Mouse (Mus musculus): ENCODE data around the gene Nck2. TPM values are rescaled to one million over a fixed set of nuclear protein-coding genes. Genes with fewer than 3 reads are reported as not detected.

The Nck2 gene
- polyA plus RNA-seq, 1 experiment from 2014 or later: 43.0 TPM

DNA sequence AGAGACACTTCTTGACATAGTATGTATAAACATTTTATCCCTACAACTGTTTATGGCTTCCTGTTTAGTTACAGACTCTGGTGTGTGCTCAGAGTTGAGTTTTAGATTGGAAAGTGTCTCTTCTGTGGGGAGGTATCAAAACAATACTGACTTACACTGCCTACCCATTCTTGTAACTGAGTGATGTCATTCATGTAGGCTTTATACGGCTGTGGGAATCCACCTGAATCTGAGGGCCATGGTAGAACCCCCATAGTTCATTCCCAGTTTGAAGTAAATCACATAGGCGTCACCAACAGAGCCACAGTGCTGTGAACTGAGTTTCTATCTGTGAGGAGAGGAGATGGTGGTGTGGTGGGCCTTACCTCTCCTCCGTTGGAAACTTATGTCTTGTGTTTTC lies 92.6 kb downstream of the Nck2 start:
- Histone ChIP-seq H3K27ac (no peak overlapping the region), H3K4me2 (ENCODE audit: low read length) (no peak overlapping the region), H3K27me3 (ENCODE audit: insufficient read depth, low read length) (no peaks in the 10 kb centered on the region), H3K9me3 (replicated peaks; ENCODE audit: low read length) (no peaks in the 10 kb centered on the region), H3K4me1 (replicated peaks; ENCODE audit: insufficient read depth, low read length) (peaks cover 2% of the 10 kb centered on the region; the same call in 1 of the 2 replicates), H3K4me3 (replicated peaks; ENCODE audit: low read depth, low read length) (no peak overlapping the region), H3K36me3 (ENCODE audit: insufficient read depth, low read length) (no peaks in the 10 kb centered on the region), H3K9ac (ENCODE audit: low read depth, low read length) (no peak overlapping the region)
- TF ChIP-seq CTCF (IDR thresholded peaks at IDR 0.05; ENCODE audit: low read depth): no peak
- 77% methylated on average over 3 of the region's 3 CpGs for WGBS
- ATAC-seq (replicated peaks; ENCODE audit: low FRiP score, low read depth): no peak
- DNase-seq (ENCODE audit: low spot score): no peak

DNA sequence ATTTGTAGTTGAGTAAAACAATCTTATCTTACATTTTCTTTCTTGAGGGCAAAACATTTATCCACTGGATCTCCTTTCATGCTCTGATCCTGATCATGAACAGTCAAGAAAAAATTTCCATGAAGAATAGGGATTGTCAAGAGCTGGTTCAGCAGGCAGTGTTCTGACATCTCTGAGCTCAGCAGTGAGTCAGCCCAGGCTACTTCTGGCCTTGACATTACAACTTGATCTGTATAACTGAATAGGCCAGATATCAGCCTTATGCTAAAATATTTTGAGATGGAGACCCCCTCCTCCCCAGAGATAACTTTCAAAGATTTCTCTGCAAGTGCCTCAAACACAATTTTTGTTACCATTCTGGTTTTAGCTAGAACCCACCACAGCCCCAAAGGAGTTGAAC lies 93.1 kb downstream of the Nck2 start:
- H3K9ac ChIP-seq (ENCODE audit: low read depth, low read length): no peak overlapping the region
- DNase-seq (ENCODE audit: low spot score) (no peak), ATAC-seq (replicated peaks; ENCODE audit: low FRiP score, low read depth) (no peak)
- H3K9me3 ChIP-seq (replicated peaks; ENCODE audit: low read length): no peaks in the 10 kb centered on the region
- no peaks in the 10 kb centered on the region for H3K27me3 ChIP-seq (ENCODE audit: insufficient read depth, low read length)
- H3K36me3 ChIP-seq (ENCODE audit: insufficient read depth, low read length): no peaks in the 10 kb centered on the region
- TF ChIP-seq CTCF (IDR thresholded peaks at IDR 0.05; ENCODE audit: low read depth): no peak
- no peaks in the 10 kb centered on the region for H3K4me1 ChIP-seq (replicated peaks; ENCODE audit: insufficient read depth, low read length)
- H3K27ac ChIP-seq: no peak overlapping the region
- no peak overlapping the region for H3K4me2 ChIP-seq (ENCODE audit: low read length)
- H3K4me3 ChIP-seq (replicated peaks; ENCODE audit: low read depth, low read length): no peak overlapping the region

DNA sequence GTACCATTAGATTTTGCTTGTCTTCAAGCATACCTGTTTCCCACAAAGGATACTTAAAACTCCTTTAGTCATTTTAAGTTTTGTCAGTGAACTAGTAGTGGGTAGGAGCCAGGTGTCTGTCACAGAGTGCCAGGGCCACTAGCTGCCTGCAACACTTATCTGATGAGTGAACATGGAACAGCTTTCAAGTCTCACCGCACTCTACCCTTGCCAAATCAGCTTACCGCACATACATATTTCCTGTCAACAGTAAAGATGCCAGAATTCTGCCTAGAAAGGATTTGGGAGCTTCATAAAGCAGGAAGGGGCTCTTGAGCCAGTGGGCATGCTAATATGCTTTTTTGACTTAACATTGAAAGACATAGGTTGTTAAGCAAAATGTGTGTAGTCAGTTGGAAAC lies 94.3 kb downstream of the Nck2 start:
- Histone ChIP-seq H3K4me1 (replicated peaks; ENCODE audit: insufficient read depth, low read length) (no peaks in the 10 kb centered on the region), H3K4me2 (ENCODE audit: low read length) (no peak overlapping the region), H3K9me3 (replicated peaks; ENCODE audit: low read length) (no peaks in the 10 kb centered on the region), H3K9ac (ENCODE audit: low read depth, low read length) (no peak overlapping the region), H3K27ac (no peak overlapping the region), H3K36me3 (ENCODE audit: insufficient read depth, low read length) (no peaks in the 10 kb centered on the region), H3K27me3 (ENCODE audit: insufficient read depth, low read length) (no peaks in the 10 kb centered on the region), H3K4me3 (replicated peaks; ENCODE audit: low read depth, low read length) (no peak overlapping the region)
- no peak for ATAC-seq (replicated peaks; ENCODE audit: low FRiP score, low read depth)
- no peak for TF ChIP-seq CTCF (IDR thresholded peaks at IDR 0.05; ENCODE audit: low read depth)
- WGBS: 67% methylated on average over 2 of the region's 2 CpGs
- no peak for DNase-seq (ENCODE audit: low spot score)

DNA sequence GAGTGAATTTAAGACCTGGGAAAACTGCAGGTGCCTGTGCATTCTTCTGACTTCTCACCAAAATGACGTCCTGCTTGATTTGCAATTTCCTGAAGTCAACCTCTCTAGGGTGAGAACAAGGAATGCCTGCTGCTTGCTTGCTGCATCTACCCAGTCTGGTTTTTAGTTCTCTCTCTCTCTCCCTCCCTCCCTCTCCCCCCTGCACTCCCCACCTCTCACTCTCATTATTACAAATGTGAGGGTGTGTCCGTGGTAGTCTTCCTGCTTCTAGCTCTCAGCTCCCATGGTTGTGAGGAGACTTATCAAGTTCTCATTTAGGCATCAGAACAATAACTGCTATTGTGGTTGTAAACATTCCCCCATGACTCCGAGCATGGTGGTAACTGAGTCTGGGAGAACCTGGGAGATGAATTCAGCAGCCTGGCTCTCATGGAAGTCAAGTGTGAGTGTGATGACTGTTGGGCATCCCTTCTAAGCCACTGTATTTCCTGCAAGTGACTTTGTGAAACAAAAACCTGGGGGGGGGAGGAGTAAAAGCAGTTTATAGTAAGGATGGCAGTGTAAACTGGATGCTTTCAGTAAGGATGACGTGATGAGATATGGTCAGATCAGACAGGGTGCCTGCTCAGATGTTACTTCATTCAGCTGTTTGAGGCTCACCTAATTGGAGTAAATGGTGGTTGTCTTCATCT lies 95.5 kb downstream of the Nck2 start:
- WGBS: 64% methylated on average over 4 of the region's 4 CpGs
- Histone ChIP-seq H3K4me1 (replicated peaks; ENCODE audit: insufficient read depth, low read length) (no peaks in the 10 kb centered on the region), H3K27ac (no peak overlapping the region), H3K9me3 (replicated peaks; ENCODE audit: low read length) (no peaks in the 10 kb centered on the region), H3K27me3 (ENCODE audit: insufficient read depth, low read length) (no peaks in the 10 kb centered on the region), H3K4me3 (replicated peaks; ENCODE audit: low read depth, low read length) (no peak overlapping the region), H3K9ac (ENCODE audit: low read depth, low read length) (no peak overlapping the region), H3K4me2 (ENCODE audit: low read length) (no peak overlapping the region), H3K36me3 (ENCODE audit: insufficient read depth, low read length) (no peaks in the 10 kb centered on the region)
- no peak for TF ChIP-seq CTCF (IDR thresholded peaks at IDR 0.05; ENCODE audit: low read depth)
- no peak for DNase-seq (ENCODE audit: low spot score)
- ATAC-seq (replicated peaks; ENCODE audit: low FRiP score, low read depth): no peak

DNA sequence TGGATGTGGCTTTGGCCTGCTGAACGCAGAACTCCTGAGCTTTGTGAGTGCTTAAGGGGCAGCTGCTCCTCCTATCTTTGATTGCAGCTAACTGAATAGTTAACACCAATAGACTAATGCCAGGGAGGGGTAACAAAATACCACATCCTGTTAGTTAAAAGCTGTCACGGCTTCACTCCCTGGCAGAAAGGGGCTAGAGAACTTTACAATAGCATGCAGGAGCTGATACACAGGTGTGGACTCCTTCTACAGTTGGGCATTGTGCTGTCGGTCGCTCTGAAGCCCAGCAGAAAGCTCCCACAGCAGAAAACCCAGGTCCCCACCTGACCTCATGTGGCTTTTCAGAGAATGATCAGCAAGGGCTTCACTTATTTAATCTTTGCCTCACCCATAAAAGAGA lies 98.0 kb downstream of the Nck2 start:
- DNase-seq (ENCODE audit: low spot score) (no peak), ATAC-seq (replicated peaks; ENCODE audit: low FRiP score, low read depth) (no peak)
- 0 out of 2 replicates have a peak, but pooled peaks cover under 1% of the 10 kb centered on the region for H3K4me1 ChIP-seq (replicated peaks; ENCODE audit: insufficient read depth, low read length)
- no peaks in the 10 kb centered on the region for H3K36me3 ChIP-seq (ENCODE audit: insufficient read depth, low read length)
- 48% methylated on average over 4 of the region's 4 CpGs for WGBS
- H3K9ac ChIP-seq (ENCODE audit: low read depth, low read length): no peak overlapping the region
- TF ChIP-seq CTCF (IDR thresholded peaks at IDR 0.05; ENCODE audit: low read depth): 0 out of 2 replicates have a peak, but pooled peaks have one; percentile 3
- H3K27me3 ChIP-seq (ENCODE audit: insufficient read depth, low read length): no peaks in the 10 kb centered on the region
- H3K4me2 ChIP-seq (ENCODE audit: low read length): no peak overlapping the region
- no peak overlapping the region for H3K4me3 ChIP-seq (replicated peaks; ENCODE audit: low read depth, low read length)
- no peaks in the 10 kb centered on the region for H3K9me3 ChIP-seq (replicated peaks; ENCODE audit: low read length)
- no peak overlapping the region for H3K27ac ChIP-seq

DNA sequence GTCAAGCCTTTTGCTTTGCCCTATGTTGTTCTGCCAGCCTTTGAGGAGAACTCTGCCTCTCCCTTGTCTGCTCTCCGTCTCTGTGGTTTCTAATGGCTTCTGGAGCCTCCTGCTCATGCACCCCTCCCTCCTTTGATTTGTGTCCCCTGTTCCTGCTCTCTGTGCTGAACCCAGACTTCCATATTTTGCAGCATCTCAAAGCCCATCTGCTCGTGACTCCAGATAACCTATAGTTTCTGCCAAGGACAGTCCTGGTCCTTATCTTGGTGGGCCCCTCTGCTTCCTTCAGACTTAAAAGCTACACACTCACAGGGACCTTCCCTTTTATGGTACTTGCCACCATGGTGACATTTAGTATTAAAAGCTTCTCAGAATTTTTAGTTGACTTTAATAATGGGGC lies 103.3 kb downstream of the Nck2 start:
- Histone ChIP-seq H3K9ac (ENCODE audit: low read depth, low read length) (no peak overlapping the region), H3K4me3 (replicated peaks; ENCODE audit: low read depth, low read length) (no peak overlapping the region), H3K36me3 (ENCODE audit: insufficient read depth, low read length) (no peaks in the 10 kb centered on the region), H3K4me1 (replicated peaks; ENCODE audit: insufficient read depth, low read length) (peaks cover 8% of the 10 kb centered on the region; the same call in 1 of the 2 replicates), H3K4me2 (ENCODE audit: low read length) (no peak overlapping the region), H3K27me3 (ENCODE audit: insufficient read depth, low read length) (no peaks in the 10 kb centered on the region), H3K9me3 (replicated peaks; ENCODE audit: low read length) (no peaks in the 10 kb centered on the region), H3K27ac (no peak overlapping the region)
- DNase-seq (ENCODE audit: low spot score) (no peak), ATAC-seq (replicated peaks; ENCODE audit: low FRiP score, low read depth) (no peak)
- WGBS: 74% methylated on average over 2 of the region's 2 CpGs
- TF ChIP-seq CTCF (IDR thresholded peaks at IDR 0.05; ENCODE audit: low read depth): no peak

DNA sequence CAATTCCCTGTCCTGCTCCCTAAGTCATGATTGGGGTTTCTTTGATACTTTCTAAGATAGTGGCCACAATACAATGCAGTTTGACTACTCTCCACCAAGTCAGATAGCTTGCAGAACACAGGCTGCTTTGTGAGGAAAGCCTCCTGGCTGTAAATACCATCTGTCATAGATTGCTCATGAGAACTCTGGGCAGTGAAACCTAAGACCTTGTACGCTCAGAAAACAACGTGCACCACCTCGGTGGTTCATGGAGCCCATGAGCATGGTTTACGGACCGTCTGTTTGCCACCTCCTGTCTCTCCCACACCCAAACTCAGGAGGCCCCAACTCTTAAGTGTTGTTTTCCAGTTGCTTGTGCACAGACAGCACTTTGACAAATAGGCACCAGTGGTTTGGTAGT lies 104.4 kb downstream of the Nck2 start:
- no peak for ATAC-seq (replicated peaks; ENCODE audit: low FRiP score, low read depth)
- Histone ChIP-seq H3K9ac (ENCODE audit: low read depth, low read length) (no peak overlapping the region), H3K27me3 (ENCODE audit: insufficient read depth, low read length) (no peaks in the 10 kb centered on the region), H3K36me3 (ENCODE audit: insufficient read depth, low read length) (no peaks in the 10 kb centered on the region), H3K4me1 (replicated peaks; ENCODE audit: insufficient read depth, low read length) (peaks cover 8% of the 10 kb centered on the region; the same call in 1 of the 2 replicates), H3K4me2 (ENCODE audit: low read length) (no peak overlapping the region), H3K4me3 (replicated peaks; ENCODE audit: low read depth, low read length) (no peak overlapping the region), H3K9me3 (replicated peaks; ENCODE audit: low read length) (no peaks in the 10 kb centered on the region), H3K27ac (no peak overlapping the region)
- TF ChIP-seq CTCF (IDR thresholded peaks at IDR 0.05; ENCODE audit: low read depth): no peak
- WGBS: 30% methylated on average over 5 of the region's 5 CpGs
- DNase-seq (ENCODE audit: low spot score): peak; percentile 57

Measured in kidney, postnatal 0 days (tissue).